ENCODE assay signal across 8 mouse cellular contexts in the genomic region with DNA sequence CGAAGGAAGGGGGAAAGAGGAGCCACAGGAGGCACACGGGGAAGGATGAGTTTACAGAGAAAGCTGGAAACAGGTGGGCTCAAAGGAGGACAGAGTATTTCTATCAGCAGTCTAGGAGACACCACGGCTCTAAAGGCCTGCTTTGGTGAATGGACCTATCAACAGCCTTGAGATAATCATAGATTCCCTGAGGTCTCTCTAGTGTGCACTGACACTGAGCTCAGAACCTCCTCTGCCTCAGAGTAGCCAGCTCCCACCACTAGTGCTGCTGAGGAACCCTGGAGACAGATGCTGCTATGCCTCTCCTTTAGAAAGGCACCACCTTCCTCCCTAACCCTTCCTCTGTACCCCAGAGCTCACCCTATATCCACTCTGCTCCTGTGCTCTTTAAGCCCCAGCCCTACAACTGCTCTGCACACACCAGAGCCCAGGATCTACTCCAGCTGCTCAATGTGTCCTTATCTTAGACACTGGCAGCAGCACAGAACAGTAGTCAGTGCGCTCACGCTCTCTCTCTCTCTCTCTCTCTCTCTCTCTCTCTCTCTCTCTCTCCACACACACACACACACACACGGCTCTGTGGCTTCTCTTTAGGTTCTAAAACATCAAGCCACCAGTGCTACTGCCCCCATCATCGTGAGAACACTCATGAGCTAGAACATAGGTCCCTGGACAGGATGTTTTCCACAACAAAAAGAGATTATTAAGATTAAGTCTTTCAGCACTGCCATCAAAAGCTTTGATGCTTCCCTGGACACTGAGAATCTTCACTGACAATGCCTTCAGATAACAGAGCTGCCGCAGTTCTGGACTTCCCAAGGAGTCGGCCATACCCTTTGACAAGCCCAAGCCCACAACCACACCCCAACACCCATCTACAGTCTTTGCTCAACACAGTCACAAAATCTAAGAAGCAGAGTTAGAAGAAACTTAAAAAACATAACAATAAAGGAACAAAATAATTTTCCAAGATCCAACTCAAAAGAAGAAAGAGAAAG. TPM values are rescaled to one million over a fixed set of nuclear protein-coding genes. Genes with fewer than 3 reads are reported as not detected.
DNase-seq lines count a peak whose midpoint lies in the region; ATAC-seq and TF ChIP-seq lines count a peak whose summit lies in the region.

No protein-coding gene starts in this region.

- no peak overlapping the region for H3K4me3 ChIP-seq in forebrain, embryonic 16.5 days (replicated peaks; ENCODE audit: low read length)
- H3K4me3 ChIP-seq in liver, adult 2 months (ENCODE audit: insufficient read depth, low read depth, low read length): no peak overlapping the region

- no peak for DNase-seq in frontal cortex, postnatal 10 days (ENCODE audit: low spot score in 2 of 2)
- DNase-seq in 416B (ENCODE audit: low read depth): peak; percentile 18
- no peak for DNase-seq in liver, adult 2 months (ENCODE audit: extremely low read depth, low read depth, low spot score)
- no peak for DNase-seq in yolk sac, embryonic 10.5 days (ENCODE audit: low spot score)
- no peak for DNase-seq in urinary bladder, adult 18-20 months (ENCODE audit: low spot score in 2 of 2)
- no peak for DNase-seq in kidney, postnatal 36 days

- H3K9ac ChIP-seq in forebrain, embryonic 16.5 days (replicated peaks; ENCODE audit: low read depth, low read length): no peak overlapping the region
- H3K9ac ChIP-seq in liver, adult 2 months (ENCODE audit: low read depth, low read length): peak overlapping the region; percentile 1; the same call in 1 of the 2 replicates

- TF ChIP-seq CTCF in liver, adult 2 months (IDR thresholded peaks at IDR 0.05; ENCODE audit: low read depth, low read length): no peak

- no peaks in the 10 kb centered on the region for H3K27me3 ChIP-seq in forebrain, embryonic 16.5 days (replicated peaks; ENCODE audit: control insufficient read depth, insufficient read depth, low read length)
- H3K27me3 ChIP-seq in liver, adult 2 months (ENCODE audit: control insufficient read depth, insufficient read depth, low read length): no peaks in the 10 kb centered on the region

- whole genome bisulfite sequencing in forebrain, embryonic 16.5 days: 79% methylated on average over 9 of the region's 9 CpGs
- 63% methylated on average over 9 of the region's 9 CpGs for WGBS in liver, adult 2 months

- TF ChIP-seq POLR2A in liver, adult 2 months (IDR thresholded peaks at IDR 0.05; ENCODE audit: extremely low read depth, insufficient read depth, low read length): no peak

- 0 out of 2 replicates have a peak, but pooled peaks cover 6% of the 10 kb centered on the region for H3K36me3 ChIP-seq in forebrain, embryonic 16.5 days (ENCODE audit: control insufficient read depth, insufficient read depth)
- peaks cover 20% of the 10 kb centered on the region for H3K36me3 ChIP-seq in liver, adult 2 months (ENCODE audit: control insufficient read depth, insufficient read depth, low read length)

- peak overlapping the region; percentile 25; the same call in 1 of the 2 replicates for H3K4me2 ChIP-seq in forebrain, embryonic 16.5 days (ENCODE audit: low read length)

- peaks cover 30% of the 10 kb centered on the region for H3K4me1 ChIP-seq in forebrain, embryonic 16.5 days (replicated peaks; ENCODE audit: control insufficient read depth, insufficient read depth, low read length)
- H3K4me1 ChIP-seq in liver, adult 2 months (ENCODE audit: control insufficient read depth, insufficient read depth, low read length): peaks cover 15% of the 10 kb centered on the region

- no peak overlapping the region for H3K27ac ChIP-seq in forebrain, embryonic 16.5 days (ENCODE audit: low read length)
- H3K27ac ChIP-seq in liver, adult 2 months (replicated peaks; ENCODE audit: insufficient read depth, low read depth, low read length): peak overlapping the region; percentile 20

- no peaks in the 10 kb centered on the region for H3K9me3 ChIP-seq in forebrain, embryonic 16.5 days (ENCODE audit: control insufficient read depth, low read length)

- ATAC-seq in frontal cortex, adult (ENCODE audit: low TSS enrichment): peak; percentile 64
- ATAC-seq in forebrain, embryonic 16.5 days: 0 out of 2 replicates have a peak, but pooled peaks have one; percentile 18

- H3K79me2 ChIP-seq in liver, adult 2 months (ENCODE audit: control insufficient read depth, insufficient read depth, low read length): peaks cover 11% of the 10 kb centered on the region; the same call in 1 of the 2 replicates

RNA-seq across cellular contexts. Expression of a gene that starts 7.0 kb away (rescaled TPM):
- 56.8 and 57.8 TPM in 2 replicates for polyA plus RNA-seq in forebrain, embryonic 16.5 days (2015; fragmentation: Nextera tagmentation; extraction: Ambion mirVana)
- total RNA-seq in liver, adult 2 months (2014; rRNA removed): 25.4 and 28.8 TPM in 2 replicates
- polyA plus RNA-seq in liver, adult 2 months (2012; rRNA removed): 9.7 and 10.8 TPM in 2 replicates

RNA-seq across cellular contexts. Expression of a gene that starts 43.2 kb away (rescaled TPM):
- 1.9 and 2.0 TPM in 2 replicates for polyA plus RNA-seq in forebrain, embryonic 16.5 days (2015; fragmentation: Nextera tagmentation; extraction: Ambion mirVana)
- 20.3 and 23.7 TPM in 2 replicates for total RNA-seq in liver, adult 2 months (2014; rRNA removed)
- 5.6 and 6.3 TPM in 2 replicates for polyA plus RNA-seq in liver, adult 2 months (2012; rRNA removed)
